Comparison of ENCODE assay signal across 9 mouse cellular contexts in the genomic region with DNA sequence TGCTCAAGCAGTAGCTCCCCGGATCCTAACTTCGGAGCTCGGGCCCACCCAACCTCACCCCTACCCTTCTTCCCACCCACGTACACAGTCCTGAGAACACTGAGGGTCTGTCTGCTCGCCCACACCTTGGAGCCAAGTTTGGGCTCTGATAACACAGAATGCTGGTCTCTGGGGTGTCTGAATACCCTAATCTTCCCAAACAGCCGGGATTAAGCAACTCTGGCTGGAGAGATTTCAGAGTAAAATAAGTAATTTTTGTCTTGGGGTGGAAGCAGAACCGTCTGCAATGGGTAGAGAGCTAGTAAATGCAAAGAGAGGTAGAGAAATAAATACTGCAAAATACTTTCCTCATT. TPM values are rescaled to one million over a fixed set of nuclear protein-coding genes. Genes with fewer than 3 reads are reported as not detected.
A peak's percentile ranks its signal among the peaks of the same experiment; 100 is the strongest.
DNase-seq lines count a peak whose midpoint lies in the region; ATAC-seq and TF ChIP-seq lines count a peak whose summit lies in the region.
"Had no signal": no experiment of that assay in that cellular context is flagged by ENCODE, and none has a peak within 500 bp of the region (broad histone marks: within the 10 kb centered on the region; RNA-seq: fewer than 3 reads in every experiment).

No protein-coding gene starts in this region.

- ATAC-seq in limb, embryonic 13.5 days (ENCODE audit: low FRiP score, low read depth), result no peak
- ATAC-seq: inflammation-experienced regulatory T-cells, adult 6 months had no signal

- no peak for DNase-seq in lung, adult 2 months
- no peak for DNase-seq in lung, adult 18-20 months
- DNase-seq in cerebellum, postnatal 25 days, result no peak
- DNase-seq in retina, embryonic 14.5 days (ENCODE audit: low spot score), result no peak

- peaks cover 6% of the 10 kb centered on the region; the same call in 1 of the 2 replicates for H3K4me1 ChIP-seq in lung, adult 2 months (ENCODE audit: control insufficient read depth, insufficient read depth, low read length)
- peaks cover 6% of the 10 kb centered on the region; the same call in 1 of the 2 replicates for H3K4me1 ChIP-seq in embryonic fibroblast, embryonic 13.5 days (ENCODE audit: control insufficient read depth, insufficient read depth, low read length)
- H3K4me1 ChIP-seq in limb, embryonic 13.5 days, result peaks cover 44% of the 10 kb centered on the region
- peaks cover 5% of the 10 kb centered on the region for H3K4me1 ChIP-seq in small intestine, adult 2 months (ENCODE audit: control insufficient read depth, insufficient read depth, insufficient read length, low read length)

- peak overlapping the region; percentile 95 for H3K27ac ChIP-seq in embryonic fibroblast, embryonic 13.5 days (ENCODE audit: insufficient read depth, low read length)
- H3K27ac ChIP-seq in limb, embryonic 13.5 days, result peak overlapping the region; percentile 99
- peak overlapping the region; percentile 53 for H3K27ac ChIP-seq in small intestine, adult 2 months (ENCODE audit: insufficient read depth, low read depth, low read length)

- H3K9me3 ChIP-seq in limb, embryonic 13.5 days, result no peaks in the 10 kb centered on the region

- TF ChIP-seq POLR2A in lung, adult 2 months (IDR thresholded peaks at IDR 0.05; ENCODE audit: borderline replicate concordance, extremely low read depth, low read depth, low read length), result no peak
- no peak for TF ChIP-seq POLR2A in embryonic fibroblast, embryonic 13.5 days (IDR thresholded peaks at IDR 0.05; ENCODE audit: low read depth, low read length)
- no peak for TF ChIP-seq POLR2A in small intestine, adult 2 months (IDR thresholded peaks at IDR 0.05; ENCODE audit: low read depth, low read length)

- H3K4me2 ChIP-seq in limb, embryonic 13.5 days (replicated peaks), result peak overlapping the region; percentile 84

- peak overlapping the region; percentile 61 for H3K4me3 ChIP-seq in lung, adult 2 months (replicated peaks; ENCODE audit: extremely low read depth, low read depth, low read length)
- H3K4me3 ChIP-seq in embryonic fibroblast, embryonic 13.5 days (ENCODE audit: insufficient read depth, low read length), result peak overlapping the region; percentile 33
- H3K4me3 ChIP-seq in limb, embryonic 13.5 days, result peak overlapping the region; percentile 84
- H3K4me3 ChIP-seq in small intestine, adult 2 months (ENCODE audit: low read depth, low read length), result peak overlapping the region; percentile 82

- no peaks in the 10 kb centered on the region for H3K27me3 ChIP-seq in limb, embryonic 13.5 days
- 0 out of 2 replicates have a peak, but pooled peaks cover 8% of the 10 kb centered on the region for H3K27me3 ChIP-seq in small intestine, adult 2 months (ENCODE audit: control insufficient read depth, insufficient read depth, low read length)

- 33% methylated on average over 7 of the region's 7 CpGs for WGBS in lung, adult 2 months
- WGBS in limb, embryonic 13.5 days, result 3% methylated on average over 7 of the region's 7 CpGs
- WGBS in small intestine, adult 2 months, result 60% methylated on average over 7 of the region's 7 CpGs

- TF ChIP-seq CTCF in lung, adult 2 months (IDR thresholded peaks at IDR 0.05; ENCODE audit: insufficient read depth, low read length), result no peak
- TF ChIP-seq CTCF in embryonic fibroblast, embryonic 13.5 days (IDR thresholded peaks at IDR 0.05; ENCODE audit: borderline replicate concordance, insufficient read depth, low read length), result no peak
- no peak for TF ChIP-seq CTCF in small intestine, adult 2 months (IDR thresholded peaks at IDR 0.05; ENCODE audit: extremely low read depth, insufficient read length, insufficient replicate concordance, low read depth, low read length)

- peaks cover 46% of the 10 kb centered on the region for H3K36me3 ChIP-seq in limb, embryonic 13.5 days
- H3K36me3 ChIP-seq in small intestine, adult 2 months (ENCODE audit: control insufficient read depth, insufficient read depth, low read length), result no peaks in the 10 kb centered on the region

- peak overlapping the region; percentile 93 for H3K9ac ChIP-seq in limb, embryonic 13.5 days

RNA-seq across cellular contexts. Expression of a gene that starts 1.6 kb away (rescaled TPM):
- 70.0 and 72.8 TPM in 2 replicates for polyA plus RNA-seq in lung, adult 2 months (2012; rRNA removed)
- polyA plus RNA-seq in embryonic fibroblast, embryonic 13.5 days (2011; ENCODE audit: insufficient read length, low read depth, missing spikeins), result 109 and 119 TPM in 2 replicates
- 189 and 203 TPM in 2 replicates for polyA plus RNA-seq in limb, embryonic 13.5 days (2015; fragmentation: Nextera tagmentation; extraction: Ambion mirVana)
- 12.7 and 19.1 TPM in 2 replicates for polyA plus RNA-seq in small intestine, adult 2 months (2012; rRNA removed)

RNA-seq across cellular contexts. Expression of a gene that starts 29.3 kb away (rescaled TPM):
- 0.58 and 0.69 TPM in 2 replicates for polyA plus RNA-seq in lung, adult 2 months (2012; rRNA removed)
- polyA plus RNA-seq in embryonic fibroblast, embryonic 13.5 days (2011; ENCODE audit: insufficient read length, low read depth, missing spikeins), result 0.95 TPM in 1 of 2 replicates, not detected in the other
- 0.78 and 1.4 TPM in 2 replicates for polyA plus RNA-seq in limb, embryonic 13.5 days (2015; fragmentation: Nextera tagmentation; extraction: Ambion mirVana)
- polyA plus RNA-seq in small intestine, adult 2 months (2012; rRNA removed), result 53.4 and 91.5 TPM in 2 replicates

RNA-seq across cellular contexts. Expression of a gene that starts 34.4 kb away (rescaled TPM):
- polyA plus RNA-seq in lung, adult 2 months (2012; rRNA removed), result 84.8 and 87.6 TPM in 2 replicates
- polyA plus RNA-seq in embryonic fibroblast, embryonic 13.5 days (2011; ENCODE audit: insufficient read length, low read depth, missing spikeins), result 27.5 and 33.1 TPM in 2 replicates
- polyA plus RNA-seq in limb, embryonic 13.5 days (2015; fragmentation: Nextera tagmentation; extraction: Ambion mirVana), result 30.8 and 32.2 TPM in 2 replicates
- 37.9 and 72.7 TPM in 2 replicates for polyA plus RNA-seq in small intestine, adult 2 months (2012; rRNA removed)

RNA-seq across cellular contexts. Expression of a gene that starts 56.1 kb away (rescaled TPM):
- not detected in 2 replicates for polyA plus RNA-seq in lung, adult 2 months (2012; rRNA removed)
- polyA plus RNA-seq in embryonic fibroblast, embryonic 13.5 days (2011; ENCODE audit: insufficient read length, low read depth, missing spikeins), result not detected in 2 replicates
- polyA plus RNA-seq in limb, embryonic 13.5 days (2015; fragmentation: Nextera tagmentation; extraction: Ambion mirVana), result not detected in 2 replicates
- not detected in 2 replicates for polyA plus RNA-seq in small intestine, adult 2 months (2012; rRNA removed)
- polyA plus RNA-seq: inflammation-experienced regulatory T-cells, adult 6 months; spleen, adult 2 months had no signal

Comparison
In these comparisons a context has a peak if more than half of its experiments do, and no peak if none do; other contexts are left out.
1. H3K4me3 ChIP-seq: peak in every context shown above with its lines; median percentile 84 in limb, embryonic 13.5 days; 82 in small intestine, adult 2 months; 61 in lung, adult 2 months; 33 in embryonic fibroblast, embryonic 13.5 days.
2. RNA of a gene that starts 29.3 kb away (polyA plus RNA-seq): 53.4 to 91.5 TPM in small intestine, adult 2 months; 0.78 to 1.4 TPM in limb, embryonic 13.5 days, 0.95 TPM in embryonic fibroblast, embryonic 13.5 days and 0.58 to 0.69 TPM in lung, adult 2 months; every median in the first group is over 10 times any median in the second.
3. Peak in every context shown above with its lines, with median percentiles within 50 percentile points of each other: H3K27ac ChIP-seq.